Mouse (Mus musculus): ENCODE data around the gene Fgb.

Fgb gene

GRCm38 (mm10) chr3:83049680-83050079 is at the start of gene Fgb:
Gene Fgb, minus strand, starts transcription at chr3:83049863.
- DNase-seq (ENCODE audit: low spot score) = no peak

DNA sequence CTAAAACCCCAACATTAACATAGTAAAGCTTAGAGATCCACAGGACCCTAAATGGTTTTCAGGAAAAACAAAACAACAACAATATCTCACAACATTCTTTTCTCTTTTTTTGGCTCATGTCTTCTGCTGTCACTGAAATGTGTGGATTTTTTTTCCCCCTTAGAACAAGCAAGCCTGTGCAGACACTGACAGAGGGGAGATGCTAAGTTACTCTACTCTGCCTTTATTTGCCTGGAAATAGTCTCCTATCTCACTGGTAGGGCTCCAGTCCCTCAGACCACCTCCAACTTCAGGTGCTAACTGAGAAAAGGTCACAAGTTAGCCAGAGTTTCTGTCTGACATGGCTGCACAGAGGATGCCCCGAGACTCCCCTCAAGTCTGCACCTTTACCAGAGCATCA is 49.5 kb upstream of the Fgb start:
- no peak for DNase-seq (ENCODE audit: low spot score)

- DNase-seq (ENCODE audit: low spot score) = no peak
These were observed 48.9 kb upstream of the Fgb start for GRCm38 (mm10) chr3:83098546-83099034.

DNA sequence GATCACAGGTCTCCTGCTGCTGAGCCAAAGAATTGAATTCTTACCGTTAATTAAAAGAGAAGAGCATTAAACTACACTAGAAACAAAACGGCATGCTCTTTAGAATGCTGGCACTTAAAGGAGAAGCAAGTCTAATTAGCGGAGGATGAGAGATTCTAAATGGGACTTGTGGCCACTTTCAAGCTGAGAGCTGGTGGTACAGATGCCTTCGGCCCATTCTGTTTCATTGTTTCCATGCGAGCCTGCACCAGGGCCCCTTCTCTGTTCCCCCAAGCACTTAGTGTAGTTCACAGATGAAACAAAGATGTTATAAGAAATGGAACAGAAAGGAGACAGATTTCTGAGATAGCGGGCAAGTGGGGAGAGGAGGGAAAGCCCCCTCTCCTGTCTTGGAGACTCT is 47.9 kb upstream of the Fgb start:
- no peak for DNase-seq (ENCODE audit: low spot score)

DNA sequence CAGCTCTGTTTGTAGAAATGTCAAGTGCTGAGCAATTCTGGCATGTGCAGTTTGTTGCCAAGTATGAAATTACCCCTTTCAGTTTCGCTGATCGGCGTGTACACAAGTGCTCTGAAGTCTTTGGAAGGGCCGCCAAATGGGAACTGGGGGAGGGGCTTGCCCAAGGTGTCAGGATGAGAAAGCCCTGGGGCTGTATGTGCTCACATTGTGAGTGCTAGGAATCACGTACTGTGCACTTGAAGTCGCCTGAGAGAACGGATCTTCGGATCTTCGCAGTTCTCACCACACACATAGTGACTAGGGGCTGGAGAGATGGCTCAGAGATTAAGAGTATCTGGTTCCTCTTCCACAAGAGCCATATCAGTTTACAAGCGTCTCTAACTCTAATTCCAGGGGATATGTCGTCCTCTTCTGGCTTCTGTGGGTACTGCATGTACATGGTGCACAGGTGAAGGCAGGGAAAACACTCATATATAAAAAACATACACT is 30.9 kb upstream of the Fgb start:
- DNase-seq (ENCODE audit: low spot score) = peak; percentile 26

DNA sequence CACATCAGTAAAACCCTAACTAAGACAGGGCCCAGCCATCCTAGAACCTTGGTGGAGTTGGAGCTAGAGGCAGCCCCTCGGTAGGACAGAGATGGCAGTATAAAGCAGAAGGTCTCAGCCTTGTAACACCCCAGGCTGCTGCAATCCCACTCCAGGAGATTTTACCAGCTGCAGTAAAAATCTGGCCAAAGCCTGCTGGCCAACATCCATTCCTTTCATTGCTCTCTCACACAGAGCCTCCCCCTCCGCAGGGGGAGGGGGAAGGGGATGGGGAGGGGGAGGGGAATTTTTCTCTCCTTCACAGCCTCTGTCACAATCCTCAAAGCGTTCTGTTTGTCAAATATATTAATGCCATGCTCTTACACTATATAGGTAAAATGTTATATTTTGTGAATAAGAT is 26.9 kb upstream of the Fgb start:
- no peak for DNase-seq (ENCODE audit: low spot score)

DNA sequence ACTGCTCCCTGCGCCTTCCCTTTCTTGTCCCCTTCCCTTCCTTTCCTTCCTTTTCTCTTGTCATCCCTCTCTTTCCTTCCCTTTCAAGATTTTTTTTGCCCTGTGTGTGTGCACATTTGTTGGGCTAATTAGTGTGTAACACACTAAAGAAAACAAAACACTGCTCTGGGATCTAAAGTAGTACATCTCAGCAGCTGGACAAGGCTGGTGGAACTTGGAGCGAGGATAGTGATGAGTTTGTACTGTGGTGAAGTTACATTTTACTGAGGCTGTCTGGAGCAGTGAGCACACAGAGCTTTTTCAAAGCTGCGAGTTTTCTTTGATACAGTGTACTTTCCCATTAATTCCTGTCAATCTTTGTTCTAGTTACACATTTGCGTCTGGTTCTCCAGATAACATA is 20.6 kb upstream of the Fgb start:
- no peak for DNase-seq (ENCODE audit: low spot score)

GRCm38 (mm10) chr3:83068869-83069268 is 19.2 kb upstream of the Fgb start:
- no peak for DNase-seq (ENCODE audit: low spot score)

DNA sequence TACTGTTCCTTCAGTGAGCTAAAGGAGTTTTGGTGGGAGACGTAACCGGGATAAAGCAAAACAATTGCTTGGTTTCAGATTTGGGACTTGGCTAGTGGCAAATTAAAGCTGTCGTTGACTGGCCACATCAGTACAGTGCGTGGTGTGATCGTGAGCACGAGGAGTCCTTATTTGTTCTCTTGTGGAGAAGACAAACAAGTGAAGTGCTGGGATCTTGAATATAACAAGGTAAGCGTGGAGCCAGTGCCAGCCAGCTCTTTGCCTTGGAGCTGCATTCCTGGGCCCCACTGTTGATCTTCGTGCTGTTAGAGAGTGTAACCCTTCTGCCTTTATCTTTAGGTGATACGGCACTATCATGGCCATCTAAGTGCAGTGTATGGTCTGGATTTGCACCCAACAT is 18.3 kb upstream of the Fgb start:
- no peak for DNase-seq (ENCODE audit: low spot score)

DNA sequence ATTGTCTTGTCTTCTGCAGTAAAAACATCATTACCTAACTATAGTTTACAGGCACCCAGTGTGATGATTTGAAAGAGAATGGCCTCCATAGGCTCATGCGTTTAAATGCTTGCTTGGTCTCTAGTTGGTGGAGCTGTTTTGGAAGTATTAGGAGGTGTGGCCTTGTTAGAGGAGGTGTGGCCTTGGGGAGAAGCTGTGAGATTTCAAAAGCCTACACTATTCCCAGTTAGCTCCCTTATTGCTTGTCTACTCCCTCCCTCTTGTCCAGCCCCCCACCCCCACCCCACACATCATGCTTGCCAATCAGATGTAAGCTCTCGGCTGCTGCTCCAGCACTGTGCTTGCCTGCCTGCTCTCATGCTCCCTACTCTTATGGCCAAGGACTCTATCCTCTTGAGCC is 7.4 kb upstream of the Fgb start:
- DNase-seq (ENCODE audit: low spot score) = no peak

GRCm38 (mm10) chr3:83055281-83056038 is 5.8 kb upstream of the Fgb start, which contains the start of gene Plrg1:
Gene Plrg1, plus strand, starts transcription at chr3:83055522.
- peak; percentile 99 for DNase-seq (ENCODE audit: low spot score)

DNA sequence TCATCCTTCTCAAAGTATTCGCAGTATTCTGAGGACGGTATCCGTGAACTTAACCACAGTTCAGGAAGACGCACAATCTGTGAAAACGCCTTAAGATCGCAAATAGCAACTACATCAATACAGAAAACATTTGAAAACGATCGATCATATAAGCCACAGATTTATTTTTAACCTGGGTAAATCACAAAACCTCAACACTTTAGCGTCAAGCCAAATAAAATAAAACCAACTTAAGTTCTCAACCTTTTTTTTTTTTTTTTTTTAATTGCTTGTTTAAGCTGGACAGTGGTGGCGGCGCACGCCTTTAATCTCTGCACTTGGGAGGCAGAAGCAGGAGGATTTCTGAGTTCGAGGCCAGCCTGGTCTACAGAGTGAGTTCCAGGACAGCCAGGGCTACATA is 5.1 kb upstream of the Fgb start:
- no peak for DNase-seq (ENCODE audit: low spot score)

- no peak for DNase-seq (ENCODE audit: low spot score)
These were observed 4.1 kb upstream of the Fgb start for GRCm38 (mm10) chr3:83053758-83054157.

DNA sequence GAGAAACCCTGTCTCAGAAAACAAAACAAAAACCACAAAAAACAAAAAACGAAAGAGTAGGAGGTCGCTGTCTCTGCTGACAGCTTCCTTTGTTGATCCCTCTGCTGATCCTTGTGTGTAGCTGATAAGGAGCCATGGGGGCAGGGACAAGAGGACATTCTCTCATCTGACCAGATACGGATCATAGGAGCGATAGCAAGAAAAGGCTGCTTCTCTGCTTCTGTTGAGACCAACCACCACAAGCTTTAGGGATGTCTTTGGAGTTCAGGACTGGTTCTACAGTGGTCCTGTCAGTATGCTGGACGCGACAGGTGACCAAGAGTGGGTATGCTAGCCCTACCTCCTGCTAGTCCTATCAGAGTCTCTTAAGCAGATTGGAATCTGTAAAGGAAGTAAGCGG is 3.5 kb upstream of the Fgb start:
- no peak for DNase-seq (ENCODE audit: low spot score)

GRCm38 (mm10) chr3:83052102-83052501 is 2.4 kb upstream of the Fgb start:
- DNase-seq (ENCODE audit: low spot score) = no peak

- DNase-seq (ENCODE audit: low spot score) = no peak
These were observed 998 bp upstream of the Fgb start for GRCm38 (mm10) chr3:83050661-83051060.

GRCm38 (mm10) chr3:83046649-83047048 is 3.0 kb downstream of the Fgb start:
- DNase-seq (ENCODE audit: low spot score) = no peak

GRCm38 (mm10) chr3:83042451-83042850 is 7.2 kb downstream of the Fgb start:
- DNase-seq (ENCODE audit: low spot score) = no peak

DNA sequence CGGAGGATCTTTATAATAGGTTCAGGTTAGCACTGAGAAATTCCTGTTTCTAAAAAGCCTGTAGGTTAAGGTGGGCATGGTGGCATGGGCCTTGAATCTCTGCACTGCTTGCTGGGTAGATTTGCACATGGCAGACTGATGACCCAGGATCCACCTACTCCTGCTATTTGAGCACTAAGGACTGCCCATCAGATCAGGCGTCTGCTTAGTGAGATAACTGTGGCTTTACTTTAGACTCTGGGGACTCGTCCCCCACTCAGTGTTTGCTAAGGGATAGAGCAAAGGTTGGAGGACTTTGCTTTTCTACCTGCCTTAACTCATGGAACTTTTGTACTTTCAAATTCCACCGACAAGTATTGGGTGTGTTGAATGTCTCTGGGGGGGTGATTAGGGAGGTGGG is 10.0 kb downstream of the Fgb start:
- no peak for DNase-seq (ENCODE audit: low spot score)

- no peak for DNase-seq (ENCODE audit: low spot score)
These were observed 10.8 kb downstream of the Fgb start for GRCm38 (mm10) chr3:83038865-83039264.

DNA sequence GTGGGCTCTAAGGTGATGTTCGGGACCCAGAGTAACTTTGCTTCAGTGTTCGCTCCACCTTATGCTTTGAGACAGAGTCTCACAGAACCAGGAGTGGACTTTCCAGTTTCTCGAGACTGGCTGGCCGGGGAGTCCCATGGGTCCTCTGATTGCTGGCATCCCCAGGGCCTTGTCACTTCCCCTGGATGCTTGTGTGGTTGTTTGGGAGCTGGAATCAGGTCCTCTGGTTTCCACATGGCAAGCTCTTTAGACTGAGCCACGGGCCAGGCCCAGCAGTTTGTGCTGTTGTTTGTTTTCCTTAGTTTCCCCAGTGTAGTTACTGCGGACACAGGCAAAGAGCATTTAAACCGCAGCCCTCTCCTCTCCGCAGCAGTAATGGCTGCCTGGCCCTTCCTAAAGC is 15.9 kb downstream of the Fgb start:
- DNase-seq (ENCODE audit: low spot score) = no peak

- DNase-seq (ENCODE audit: low spot score) = no peak
These were observed 16.8 kb downstream of the Fgb start for GRCm38 (mm10) chr3:83032746-83033308.

- DNase-seq (ENCODE audit: low spot score) = no peak
These were observed 19.3 kb downstream of the Fgb start for GRCm38 (mm10) chr3:83030331-83030730.

Data from ovary, postnatal 36 days (tissue).